In the genomic region with DNA sequence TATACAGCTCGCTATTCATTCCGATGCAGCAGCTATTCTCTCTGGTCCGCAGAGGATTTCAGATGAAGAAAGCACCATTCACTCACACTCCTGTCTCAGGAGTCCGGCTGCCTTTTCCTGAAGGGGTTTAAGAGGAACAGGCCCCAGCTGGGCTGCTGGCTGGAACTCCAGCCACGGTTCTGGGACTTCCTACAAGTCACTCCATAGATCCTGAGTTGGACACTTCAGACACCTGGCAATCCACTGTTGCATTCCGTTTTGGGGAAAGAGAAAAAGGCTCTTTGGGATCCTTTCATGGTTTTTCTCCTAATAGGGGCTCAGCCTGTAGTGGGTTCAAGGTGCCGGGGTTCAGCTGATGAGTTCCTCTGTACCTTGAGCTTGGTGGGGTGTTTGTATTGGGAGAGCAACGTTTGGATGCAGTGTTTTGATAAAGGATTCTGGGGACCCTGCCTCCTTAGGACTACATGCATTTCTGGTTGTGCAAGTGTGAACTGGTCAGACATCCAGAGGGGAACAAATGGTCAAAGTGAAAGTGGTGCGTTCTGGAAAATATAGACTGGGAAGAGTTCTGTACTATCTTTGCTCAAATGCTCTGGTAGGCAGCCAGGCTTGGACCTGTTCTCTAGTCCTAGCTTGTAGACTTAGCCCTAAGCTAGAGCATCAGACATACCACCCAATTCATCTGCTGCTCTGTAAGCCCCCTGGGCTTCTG, we compare ENCODE assay signal across 1 mouse cellular context.
TF ChIP-seq lines count a peak whose summit lies in the region.

No protein-coding gene starts in this region.

TF ChIP-seq in myocyte, 11 proteins besides CTCF, POLR2A, EP300 and RAD21:
- TF ChIP-seq MYOD1 (IDR thresholded peaks at IDR 0.05; ENCODE audit: control insufficient read depth in 1 of 3, insufficient read length in 2 of 3, low read depth in 2 of 3) (no peak), USF1 (IDR thresholded peaks at IDR 0.05; ENCODE audit: low read depth) (no peak), MAX (IDR thresholded peaks at IDR 0.05; ENCODE audit: low read depth) (no peak)
